Mouse (Mus musculus): ENCODE measurements around the gene Brd2.

Brd2 gene

DNA sequence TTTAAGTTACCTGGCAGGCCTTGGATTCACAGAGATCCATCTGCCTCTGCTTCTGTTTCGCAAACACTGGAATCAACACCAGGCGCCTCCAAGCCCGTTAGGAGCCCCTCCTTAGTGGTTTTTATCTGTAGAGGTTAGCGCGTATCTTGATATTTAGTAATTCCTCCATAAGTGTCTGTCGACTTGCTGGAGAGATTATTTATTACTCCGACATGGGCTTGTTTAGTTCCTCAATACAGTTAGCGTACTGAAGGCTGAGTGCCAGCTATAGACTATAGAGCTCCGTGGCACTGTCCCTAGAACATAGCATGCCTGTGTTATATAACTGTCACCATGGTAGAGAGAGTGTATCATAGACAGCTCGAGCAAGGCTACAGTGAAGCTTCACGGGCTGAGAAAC, 34.3 kb downstream of the Brd2 start:
- no peak for DNase-seq (ENCODE audit: low read depth, low spot score)

DNA sequence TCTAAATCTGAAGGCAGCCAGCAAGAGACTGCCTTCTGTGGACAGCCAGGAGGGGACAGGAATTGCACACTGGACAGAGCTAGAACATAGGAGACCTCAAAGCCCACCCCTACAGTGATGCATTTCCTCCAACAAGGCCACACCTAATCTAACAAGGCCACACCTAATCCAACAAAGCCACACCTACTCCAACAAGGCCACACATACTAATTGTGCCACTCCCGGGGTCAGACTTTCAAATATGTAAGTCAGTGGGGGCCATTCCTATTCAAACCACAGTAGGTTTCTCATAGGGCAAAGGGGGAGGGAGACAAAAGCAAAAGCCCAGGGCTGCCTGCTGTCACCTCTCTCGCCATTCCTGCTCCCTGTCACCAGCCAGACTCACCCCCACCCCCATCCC, 35.0 kb downstream of the Brd2 start:
- DNase-seq (ENCODE audit: low read depth, low spot score): no peak

DNA sequence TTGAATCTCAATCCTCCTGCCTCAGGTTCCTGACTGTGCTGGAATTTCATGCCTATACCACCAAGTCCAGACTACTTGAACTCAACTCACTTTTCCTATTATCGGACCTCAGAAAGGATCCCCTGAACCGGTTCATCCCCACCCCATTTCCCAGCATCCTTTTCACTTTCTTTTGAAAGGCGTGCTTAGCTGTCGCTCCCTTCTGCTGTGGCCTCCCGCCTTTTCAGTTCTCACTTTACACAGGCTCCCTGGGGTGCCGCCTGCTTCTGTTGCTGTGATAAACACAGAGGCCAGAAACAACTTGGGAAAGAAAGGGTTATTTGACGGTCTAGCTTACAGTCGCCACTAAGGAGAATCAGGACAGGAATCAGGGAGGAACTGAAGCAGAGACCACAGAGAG, 39.3 kb downstream of the Brd2 start:
- no peak for DNase-seq (ENCODE audit: low read depth, low spot score)

DNA sequence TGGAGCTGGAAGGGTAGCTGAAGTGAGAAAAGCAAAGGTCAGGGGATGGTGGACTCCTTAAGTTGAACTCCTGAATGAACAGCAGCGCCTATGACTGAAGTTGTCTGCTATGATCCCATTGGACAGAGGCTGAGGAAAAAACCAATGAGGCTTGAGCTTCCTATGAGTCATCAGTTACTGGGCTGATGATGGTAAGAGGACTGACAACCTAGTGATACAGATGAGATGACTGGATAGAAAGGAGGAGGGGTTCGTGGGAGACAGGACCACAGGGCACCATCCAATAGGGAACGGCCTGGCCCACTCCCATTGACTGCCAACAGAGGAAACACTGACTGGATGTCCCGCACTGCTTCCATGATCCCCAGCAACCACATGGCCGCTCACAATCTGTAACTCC, 42.8 kb downstream of the Brd2 start:
- peak; percentile 75 for DNase-seq (ENCODE audit: low read depth, low spot score)

DNA sequence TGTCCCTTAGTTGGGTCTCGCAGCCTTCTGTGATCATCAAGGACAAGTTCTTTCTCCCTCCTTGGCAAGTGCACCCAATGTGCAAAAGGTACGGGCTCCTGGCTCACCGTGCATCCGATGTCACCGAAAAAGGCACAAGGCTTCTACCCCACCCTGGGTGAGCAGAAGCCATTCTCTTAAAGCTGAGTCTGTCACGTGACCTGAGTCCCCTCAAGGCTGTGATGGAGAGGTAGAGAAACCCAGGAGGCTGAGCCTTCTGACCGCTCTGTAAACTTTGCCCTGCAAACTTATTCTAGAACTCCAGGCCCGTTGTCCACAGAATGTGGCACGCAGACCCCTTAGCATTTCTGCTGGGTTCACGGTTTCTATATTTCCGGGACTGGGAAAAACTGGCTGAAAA, 43.4 kb downstream of the Brd2 start:
- no peak for DNase-seq (ENCODE audit: low read depth, low spot score)

DNA sequence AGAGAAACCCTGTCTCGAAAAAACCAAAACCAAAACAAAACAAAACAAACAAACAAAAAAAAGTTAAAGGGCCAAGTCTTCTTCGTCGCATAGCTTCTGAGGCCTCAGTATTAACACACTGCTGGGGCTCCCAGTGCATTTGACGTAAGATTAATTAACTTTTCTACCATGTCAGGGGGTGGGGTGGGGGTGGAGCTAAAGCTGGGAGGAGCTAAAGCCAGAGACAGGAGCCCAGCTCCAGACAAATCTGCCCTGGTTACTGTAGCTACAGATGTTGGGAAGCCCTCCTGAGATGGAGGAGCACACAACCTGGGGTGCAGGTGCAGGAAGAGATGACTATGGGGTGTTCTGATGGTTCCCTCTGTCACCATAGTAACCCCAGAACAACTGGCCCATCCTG, 44.3 kb downstream of the Brd2 start:
- DNase-seq (ENCODE audit: low read depth, low spot score): no peak

DNA sequence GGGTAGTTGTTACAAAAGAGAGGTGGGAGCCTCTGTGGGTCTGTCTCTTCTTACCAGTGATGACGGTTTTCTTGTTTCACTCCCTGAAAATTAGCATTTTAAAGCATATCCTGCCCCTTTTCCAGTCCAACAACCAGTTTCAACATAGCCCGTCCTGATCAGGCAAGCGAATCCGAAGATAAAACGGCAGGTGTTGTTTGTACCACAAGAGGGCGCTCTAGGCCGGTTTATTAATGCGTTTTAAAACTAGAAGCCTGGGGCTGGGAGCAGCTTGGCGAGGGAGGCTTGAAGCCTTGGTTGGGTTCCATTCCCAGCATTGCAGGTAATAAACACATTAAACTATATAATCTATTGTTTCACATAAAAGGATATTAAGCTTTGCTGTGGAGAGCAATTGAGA, 44.9 kb downstream of the Brd2 start:
- DNase-seq (ENCODE audit: low read depth, low spot score): peak; percentile 39

DNA sequence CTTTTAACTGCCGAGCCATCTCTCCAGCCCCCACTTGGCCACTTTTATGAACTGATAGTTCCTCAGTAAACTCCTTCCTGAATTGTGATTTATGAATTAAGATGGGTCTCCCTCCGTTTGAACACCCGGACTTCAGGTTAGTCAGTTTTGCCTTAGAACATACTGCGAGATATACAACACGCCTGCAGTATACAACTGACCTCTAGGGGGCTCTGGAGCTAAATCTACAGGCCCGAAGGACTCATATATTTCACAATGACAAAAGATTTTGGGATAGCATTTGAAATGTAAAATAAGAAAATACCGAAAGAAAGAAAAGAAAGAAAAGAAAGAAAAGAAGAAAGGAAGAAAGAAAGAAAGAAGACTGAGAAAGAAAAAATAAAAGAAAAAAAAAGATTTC, 47.2 kb downstream of the Brd2 start:
- DNase-seq (ENCODE audit: low read depth, low spot score): peak; percentile 21

DNA sequence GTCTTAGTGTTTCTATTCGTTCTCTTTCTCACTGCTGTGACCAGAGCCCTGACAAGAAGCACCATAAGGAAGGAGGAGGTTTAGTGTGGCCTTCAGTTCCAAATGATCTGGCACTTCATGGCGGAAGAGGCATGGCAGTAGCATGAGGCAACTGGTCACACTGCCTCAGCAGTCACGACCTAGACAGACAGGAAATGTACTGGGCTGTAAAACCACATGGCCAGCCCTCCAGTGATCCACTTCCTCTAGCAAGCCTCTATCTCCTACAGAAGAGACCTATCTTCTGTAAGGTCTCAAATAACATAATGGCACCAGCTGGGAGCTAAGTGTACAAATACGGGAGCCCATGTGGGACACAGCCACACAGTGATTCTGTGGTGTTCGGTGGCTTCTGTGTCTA, 50.3 kb downstream of the Brd2 start:
- DNase-seq (ENCODE audit: low read depth, low spot score): no peak

DNA sequence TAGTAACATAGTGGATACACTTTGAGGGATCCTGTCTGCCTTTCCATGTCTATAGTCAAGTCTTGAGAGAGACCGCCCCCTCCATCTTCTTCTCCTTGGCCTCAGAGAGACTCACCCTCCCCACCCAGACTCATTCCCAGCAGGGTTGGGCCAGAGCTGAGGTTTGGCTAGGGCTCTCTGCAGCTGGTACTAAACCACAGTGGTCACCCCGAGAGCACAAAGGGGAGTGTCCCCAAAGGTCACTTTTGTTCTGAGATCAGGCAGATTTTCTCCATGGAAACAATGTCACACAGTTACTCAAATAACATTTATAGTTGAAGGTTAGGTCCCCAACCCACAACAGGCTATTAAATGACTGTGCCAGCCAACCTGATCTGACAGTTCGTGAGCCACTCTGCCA, 53.6 kb downstream of the Brd2 start:
- DNase-seq (ENCODE audit: low read depth, low spot score): no peak
